Mouse (Mus musculus): Measurements from ENCODE around the gene Dcaf1. TPM values are rescaled to one million over a fixed set of nuclear protein-coding genes. Genes with fewer than 3 reads are reported as not detected.

Dcaf1 gene
- total and polyA plus RNA-seq, 3 experiments, result 56.3 to 131 (median 58.7) TPM

DNA sequence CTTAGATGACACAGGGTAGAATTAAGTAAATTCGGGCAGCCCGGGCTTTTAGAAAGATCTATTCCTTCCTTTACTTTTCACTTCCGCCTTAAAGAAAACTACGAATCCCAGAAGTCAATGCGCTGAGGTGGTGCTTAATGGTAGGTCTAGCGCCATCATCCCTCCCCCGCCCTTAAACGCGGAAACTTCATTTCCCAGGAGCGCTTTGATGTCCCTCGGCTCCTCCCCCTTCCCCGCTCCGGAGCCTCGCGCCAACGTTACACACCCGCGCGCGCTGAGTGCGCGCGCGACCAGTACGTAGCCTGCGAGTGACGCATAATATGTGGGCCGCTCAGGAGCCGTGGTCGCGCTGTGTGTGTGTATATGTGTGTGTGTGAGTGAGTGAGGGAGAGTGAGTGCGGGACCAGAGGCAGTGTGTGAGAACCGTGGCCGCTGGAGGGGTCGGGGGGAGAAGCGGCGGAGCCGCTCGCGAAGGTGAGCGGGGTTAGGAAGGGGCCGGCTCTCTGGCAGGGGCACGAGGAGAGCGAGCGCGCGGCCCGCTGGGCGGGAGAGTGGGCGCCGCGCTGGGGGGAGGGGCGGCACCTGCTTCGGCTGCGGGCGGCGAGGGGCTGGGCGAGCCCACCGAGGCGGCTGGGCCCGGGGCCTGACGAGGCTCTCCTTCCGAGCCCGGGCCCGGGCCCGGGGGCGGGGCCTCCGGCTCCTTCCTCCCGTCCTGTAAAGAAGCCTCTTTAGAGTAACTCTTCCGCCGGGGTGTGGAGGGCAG lies at the start of gene Dcaf1 (continued):
- TF ChIP-seq CHD1 (IDR thresholded peaks at IDR 0.05; ENCODE audit: low read depth, low read length), result no peak
- TF ChIP-seq MAZ (IDR thresholded peaks at IDR 0.05; ENCODE audit: low read depth, low read length), result peak; percentile 96
- TF ChIP-seq ZC3H11A (IDR thresholded peaks at IDR 0.05; ENCODE audit: low read depth, low read length), result no peak
- no peak for TF ChIP-seq ZKSCAN1 (IDR thresholded peaks at IDR 0.05; ENCODE audit: low read depth, low read length)

DNA sequence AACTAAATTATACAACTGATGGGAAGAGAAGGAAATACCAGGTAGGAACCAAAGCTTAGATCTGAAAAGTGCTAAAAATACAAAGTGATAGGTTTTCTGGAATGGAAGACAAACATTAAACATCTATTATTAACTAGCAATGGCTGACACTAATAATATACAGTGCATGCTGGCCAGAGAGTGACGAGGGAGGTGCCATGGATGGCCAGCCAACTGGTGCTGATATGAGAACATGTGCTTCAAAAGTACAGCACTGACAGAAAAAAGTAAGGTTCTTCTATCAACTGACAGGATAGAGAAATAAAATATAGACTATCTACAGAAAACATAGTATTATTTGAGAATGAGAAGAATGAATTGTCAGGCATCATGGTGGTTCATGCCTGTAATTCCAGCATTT lies 45.6 kb upstream of the Dcaf1 start:
- no peak overlapping the region for H3K27ac ChIP-seq (ENCODE audit: control insufficient read depth, low read depth, low read length)
- peaks cover 7 to 10% of the 10 kb centered on the region in 2 experiments for H3K4me1 ChIP-seq (ENCODE audit: control insufficient read depth in 1 of 2, insufficient read depth in 2 of 2, low read length in 2 of 2)
- TF ChIP-seq ETS1 (IDR thresholded peaks at IDR 0.05; ENCODE audit: low read depth, low read length) (no peak), MYC (IDR thresholded peaks at IDR 0.05; ENCODE audit: low read depth, low read length) (no peak), NELFE (IDR thresholded peaks at IDR 0.05; ENCODE audit: low read depth, low read length) (no peak), E2F4 (IDR thresholded peaks at IDR 0.05; ENCODE audit: borderline replicate concordance, low read depth, low read length) (no peak), POLR2AphosphoS5 (IDR thresholded peaks at IDR 0.05; ENCODE audit: borderline replicate concordance, low read depth, low read length) (no peak), HCFC1 (IDR thresholded peaks at IDR 0.05; ENCODE audit: low read depth, low read length) (no peak), MAZ (IDR thresholded peaks at IDR 0.05; ENCODE audit: low read depth, low read length) (no peak), MAFK (IDR thresholded peaks at IDR 0.05; ENCODE audit: borderline replicate concordance, low read depth, low read length) (no peak), CHD1 (IDR thresholded peaks at IDR 0.05; ENCODE audit: low read depth, low read length) (no peak), KAT2A (conservative IDR thresholded peaks at IDR 0.05; ENCODE audit: low read depth, low read length) (no peak), MYB (IDR thresholded peaks at IDR 0.05; ENCODE audit: low read depth, low read length) (no peak), GATA1 (IDR thresholded peaks at IDR 0.05; ENCODE audit: low read depth, low read length) (no peak), MAX (IDR thresholded peaks at IDR 0.05; ENCODE audit: low read length) (no peak), TCF12 (IDR thresholded peaks at IDR 0.05; ENCODE audit: low read depth, low read length) (no peak), ZNF384 (IDR thresholded peaks at IDR 0.05; ENCODE audit: low read depth, low read length) (no peak), ELF1 (IDR thresholded peaks at IDR 0.05; ENCODE audit: low read depth, low read length) (no peak)
- DNase-seq (ENCODE audit: low read depth, low spot score), result no peak
- H3K36me3 ChIP-seq (ENCODE audit: control insufficient read depth in 1 of 2, insufficient read depth in 2 of 2, low read length in 2 of 2), result peaks cover 0 to 11% of the 10 kb centered on the region in 2 experiments; a peak in 3 of 4 replicates
- peaks cover 6% of the 10 kb centered on the region; the same call in 1 of the 2 replicates for H3K79me2 ChIP-seq (ENCODE audit: control insufficient read depth, insufficient read depth, low read length, poor library complexity)
- no peaks in the 10 kb centered on the region for H3K27me3 ChIP-seq (ENCODE audit: control insufficient read depth in 1 of 2, insufficient read depth in 2 of 2, low read length in 2 of 2)
- no peaks in the 10 kb centered on the region for H3K9me3 ChIP-seq (replicated peaks; ENCODE audit: insufficient read depth, low read length)
- no peak overlapping the region for H3K9ac ChIP-seq (ENCODE audit: control insufficient read depth, low read depth, low read length, poor library complexity, severe bottlenecking)
- no peak overlapping the region for H3K4me3 ChIP-seq (ENCODE audit: control insufficient read depth in 1 of 2, insufficient read depth in 1 of 2, low read depth in 2 of 2, low read length in 2 of 2)

Measured in MEL (cell line).